Mouse (Mus musculus) heart, embryonic 13.5 days (tissue): Measurements from ENCODE around the gene Bnip2. TPM values are rescaled to one million over a fixed set of nuclear protein-coding genes. Genes with fewer than 3 reads are reported as not detected.
A peak's percentile ranks its signal among the peaks of the same experiment; 100 is the strongest.

ENCODE experiments used
- ATAC-seq: fragments of 200-750 bp; cut with Nextera tagmentation; 2 replicates; pipeline ENCODE4 v1.8.0; 2017; ENCODE audit warnings: moderate TSS enrichment; ENCODE audit not compliant: insufficient number of reproducible peaks, low FRiP score, low TSS enrichment; ENCODE audit errors: extremely low read depth
- H3K27ac ChIP-seq: fragments of 300-500 bp; sonication (generic); replicated peaks from 2 replicates; pipeline ENCODE4 v1.5.1; 2015; ENCODE audit warnings: moderate library complexity, mild to moderate bottlenecking, inconsistent platforms
- H3K27me3 ChIP-seq: fragments of 300-500 bp; sonication (generic); replicated peaks from 2 replicates; pipeline ENCODE4 v1.6.1; 2015; ENCODE audit warnings: mild to moderate bottlenecking, inconsistent platforms
- H3K36me3 ChIP-seq: fragments of 300-500 bp; sonication (generic); 2 replicates; pipeline ENCODE4 v1.6.1; 2015; ENCODE audit warnings: mild to moderate bottlenecking, inconsistent platforms
- H3K4me1 ChIP-seq: fragments of 300-500 bp; sonication (generic); 2 replicates; pipeline ENCODE4 v1.6.1; 2015; ENCODE audit warnings: inconsistent platforms
- H3K4me2 ChIP-seq: fragments of 300-500 bp; sonication (generic); 2 replicates; pipeline ENCODE4 v1.6.1; 2015; ENCODE audit warnings: inconsistent platforms, mild to moderate bottlenecking, moderate library complexity
- H3K4me3 ChIP-seq: fragments of 300-500 bp; sonication (generic); 2 replicates; pipeline ENCODE4 v1.5.1; 2015; ENCODE audit warnings: moderate library complexity, mild to moderate bottlenecking, inconsistent platforms
- H3K9ac ChIP-seq: fragments of 300-500 bp; sonication (generic); 2 replicates; pipeline ENCODE4 v1.6.1; 2015; ENCODE audit warnings: inconsistent platforms, mild to moderate bottlenecking, moderate library complexity
- H3K9me3 ChIP-seq: fragments of 300-500 bp; sonication (generic); 2 replicates; pipeline ENCODE4 v1.6.1; 2016; ENCODE audit warnings: inconsistent platforms
- WGBS: fragments of 180-500 bp; shearing (Covaris S2); methylation state at CpG from one replicate; pipeline ENCODE4 v1.1.7; 2015; ENCODE audit warnings: mixed read lengths; 5-methylcytosine and 5-hydroxymethylcytosine counted together
- polyA plus RNA-seq: library from polyadenylated mRNA; unstranded; fragments of >200 nt; fragmentation: Nextera tagmentation; extraction: Ambion mirVana; gene quantifications from 2 replicates; pipeline ENCODE4 v1.2.1, GENCODE M21; 2015

Bnip2 gene
- 99.8 and 114 TPM in 2 replicates for polyA plus RNA-seq

DNA sequence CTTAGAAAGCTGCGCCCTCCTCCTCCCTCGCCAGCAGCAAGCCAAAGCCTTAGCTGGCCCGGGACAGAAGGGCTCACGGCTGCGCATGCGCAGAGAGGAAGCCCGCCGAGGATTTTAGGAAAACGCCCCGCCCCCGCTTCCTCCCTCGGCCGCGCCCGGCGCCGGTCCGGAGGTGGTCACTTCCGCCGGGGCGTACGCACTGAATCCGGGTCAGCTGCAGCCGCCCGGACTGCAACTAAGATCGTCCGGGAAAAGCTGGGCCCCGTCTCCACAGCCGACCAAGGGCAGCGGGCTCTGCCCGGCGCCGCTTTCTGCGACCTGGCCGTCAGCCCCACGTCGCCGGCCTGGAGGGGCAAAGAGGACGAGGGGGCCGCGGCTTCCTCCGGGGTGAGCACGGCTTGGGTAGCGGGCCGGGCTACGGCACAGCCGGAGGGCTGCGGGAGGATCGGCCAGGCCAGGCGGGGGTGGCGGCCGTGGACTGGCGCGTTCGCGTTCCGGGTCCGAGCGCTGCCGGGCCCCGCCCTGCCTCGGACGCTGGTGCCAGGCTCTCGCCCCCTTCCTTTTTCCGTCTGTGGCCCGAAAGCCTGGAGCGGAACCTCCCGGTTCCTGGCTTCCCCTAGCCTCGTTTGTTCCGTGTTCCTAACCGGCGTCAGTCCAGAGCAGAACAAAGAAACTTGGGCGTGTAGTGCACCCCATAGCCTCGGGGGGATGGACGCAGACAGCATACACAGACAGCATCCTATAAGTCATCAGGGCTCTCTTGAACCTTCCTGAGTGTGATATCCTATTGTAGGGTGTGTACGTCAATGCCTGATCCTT lies at the start of gene Bnip2:
Gene Bnip2 (plus strand): TSS at position 164 of the 819 bp plus-strand sequence.
- H3K36me3 ChIP-seq, result peaks cover 3% of the 10 kb centered on the region; the same call in 1 of the 2 replicates
- H3K9me3 ChIP-seq, result no peaks in the 10 kb centered on the region
- ATAC-seq, result peak; percentile 89
- H3K27me3 ChIP-seq, result no peaks in the 10 kb centered on the region
- H3K4me1 ChIP-seq, result peaks cover 51% of the 10 kb centered on the region
- peak within 1 kb of the TSS; percentile 100 for H3K9ac ChIP-seq
- H3K4me3 ChIP-seq, result peak within 1 kb of the TSS; percentile 99
- peak within 1 kb of the TSS; percentile 85 for H3K4me2 ChIP-seq
- H3K27ac ChIP-seq, result peak within 1 kb of the TSS; percentile 99
- under 1% methylated on average over 76 of the region's 76 CpGs for WGBS

DNA sequence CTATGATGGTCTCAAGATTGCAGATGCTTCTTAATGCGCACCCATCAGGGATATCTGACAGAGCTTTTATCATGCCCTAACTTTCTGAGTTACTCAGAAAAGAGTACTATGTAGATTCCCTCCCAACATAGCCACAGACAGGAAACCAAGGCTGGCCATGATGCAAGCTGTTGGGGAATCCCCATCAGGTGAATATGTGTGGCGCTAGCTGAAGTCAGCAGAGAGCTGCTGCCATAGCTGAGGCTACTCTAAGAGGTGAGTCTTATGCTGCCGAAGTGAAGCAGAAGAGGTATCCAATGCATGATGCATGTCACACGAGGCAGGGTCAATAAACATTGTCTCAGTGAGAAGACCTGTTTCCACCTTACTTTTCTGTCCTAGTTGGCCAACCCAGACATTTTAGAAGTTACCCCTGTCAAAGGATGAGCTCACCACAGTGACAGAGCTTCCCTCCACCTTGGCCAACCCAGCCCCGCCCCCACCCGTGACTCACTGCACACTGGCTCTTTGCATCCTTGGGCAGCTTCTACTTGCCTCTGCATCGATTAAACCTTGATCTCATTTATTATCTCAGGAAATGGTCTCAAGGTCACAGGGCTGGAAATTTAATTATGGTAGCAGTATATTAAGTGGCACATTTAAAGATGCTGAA lies 48.3 kb upstream of the Bnip2 start:
- 0 out of 2 replicates have a peak, but pooled peaks cover 4% of the 10 kb centered on the region for H3K27me3 ChIP-seq
- no peaks in the 10 kb centered on the region for H3K4me1 ChIP-seq
- ATAC-seq, result no peak
- H3K4me2 ChIP-seq, result no peak overlapping the region
- no peaks in the 10 kb centered on the region for H3K36me3 ChIP-seq
- no peaks in the 10 kb centered on the region for H3K9me3 ChIP-seq
- no peak overlapping the region for H3K27ac ChIP-seq
- H3K9ac ChIP-seq, result no peak overlapping the region
- H3K4me3 ChIP-seq, result no peak overlapping the region
- WGBS, result 79% methylated on average over 7 of the region's 7 CpGs

DNA sequence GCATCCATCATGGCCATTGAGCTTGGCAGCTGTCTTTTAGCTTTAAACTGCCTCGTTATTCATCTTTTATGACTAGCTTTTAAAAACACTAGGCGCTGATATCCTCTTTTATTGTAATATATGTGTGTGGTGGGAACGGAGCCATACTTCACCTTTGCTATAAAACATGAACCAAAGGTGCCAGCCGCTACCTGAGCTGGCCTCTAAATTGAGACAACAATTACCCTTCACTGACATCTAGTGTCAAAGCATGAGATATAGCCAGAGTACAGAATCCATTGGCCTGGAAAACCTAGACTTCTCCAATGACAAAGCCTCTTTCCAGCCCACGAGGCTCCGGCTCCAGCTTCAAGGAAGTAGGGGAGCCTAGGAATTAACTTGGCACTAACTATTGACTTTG lies 47.7 kb upstream of the Bnip2 start:
- 74% methylated on average over 6 of the region's 6 CpGs for WGBS

DNA sequence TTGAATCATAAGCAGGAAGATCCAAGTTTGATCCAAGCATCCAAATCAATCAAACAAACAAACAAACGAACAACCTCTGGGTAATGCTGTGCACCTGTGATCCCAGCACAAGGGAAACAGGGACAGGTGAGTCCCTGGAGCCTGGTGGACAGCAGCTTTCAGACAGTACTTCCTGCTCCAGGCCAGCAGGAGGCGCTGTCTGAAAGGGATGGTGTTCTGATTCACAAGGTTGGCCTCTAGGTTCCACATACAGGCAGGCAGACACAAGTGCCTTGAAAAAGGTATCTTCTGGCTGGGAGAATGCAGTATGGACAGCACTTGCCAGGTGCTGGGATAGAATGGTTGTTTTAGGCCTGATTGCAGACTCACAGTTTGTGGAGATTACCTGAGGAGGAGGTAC lies 40.3 kb upstream of the Bnip2 start:
- ATAC-seq, result no peak
- Histone ChIP-seq H3K36me3 (no peaks in the 10 kb centered on the region), H3K27me3 (no peaks in the 10 kb centered on the region), H3K27ac (no peak overlapping the region), H3K9ac (no peak overlapping the region), H3K4me3 (no peak overlapping the region), H3K4me2 (no peak overlapping the region), H3K4me1 (no peaks in the 10 kb centered on the region), H3K9me3 (no peaks in the 10 kb centered on the region)
- WGBS, result 9% methylated on average over 2 of the region's 2 CpGs

More for the DNA sequence above, 47.7 kb upstream of the Bnip2 start:
- Histone ChIP-seq H3K27me3 (0 out of 2 replicates have a peak, but pooled peaks cover 4% of the 10 kb centered on the region), H3K36me3 (no peaks in the 10 kb centered on the region), H3K4me2 (no peak overlapping the region), H3K27ac (no peak overlapping the region), H3K4me3 (no peak overlapping the region), H3K9ac (no peak overlapping the region), H3K4me1 (no peaks in the 10 kb centered on the region), H3K9me3 (no peaks in the 10 kb centered on the region)
- ATAC-seq, result no peak

DNA sequence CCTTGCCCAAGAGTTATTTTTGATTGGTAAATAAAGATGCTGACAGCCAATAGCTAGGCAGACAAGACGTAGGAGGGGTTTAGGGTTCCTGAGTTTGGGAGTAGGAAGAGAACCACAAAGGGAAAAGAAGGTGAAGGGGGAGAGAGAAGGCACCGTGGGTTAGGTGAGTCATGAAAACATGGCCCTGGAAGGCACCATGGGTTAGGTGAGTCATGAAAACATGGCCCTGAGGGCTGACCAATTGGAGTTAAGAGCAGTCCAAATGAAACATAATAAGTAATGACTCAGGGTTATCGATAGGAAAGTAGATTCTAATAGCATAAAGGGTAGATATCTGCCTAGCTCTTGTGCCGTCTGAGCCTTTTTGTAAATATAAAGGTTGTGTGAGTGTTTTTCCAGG lies 39.6 kb upstream of the Bnip2 start:
- ATAC-seq, result no peak
- Histone ChIP-seq H3K4me3 (no peak overlapping the region), H3K4me1 (no peaks in the 10 kb centered on the region), H3K9me3 (no peaks in the 10 kb centered on the region), H3K9ac (no peak overlapping the region), H3K27ac (no peak overlapping the region), H3K4me2 (no peak overlapping the region), H3K27me3 (no peaks in the 10 kb centered on the region), H3K36me3 (no peaks in the 10 kb centered on the region)
- 72% methylated on average over 4 of the region's 4 CpGs for WGBS

DNA sequence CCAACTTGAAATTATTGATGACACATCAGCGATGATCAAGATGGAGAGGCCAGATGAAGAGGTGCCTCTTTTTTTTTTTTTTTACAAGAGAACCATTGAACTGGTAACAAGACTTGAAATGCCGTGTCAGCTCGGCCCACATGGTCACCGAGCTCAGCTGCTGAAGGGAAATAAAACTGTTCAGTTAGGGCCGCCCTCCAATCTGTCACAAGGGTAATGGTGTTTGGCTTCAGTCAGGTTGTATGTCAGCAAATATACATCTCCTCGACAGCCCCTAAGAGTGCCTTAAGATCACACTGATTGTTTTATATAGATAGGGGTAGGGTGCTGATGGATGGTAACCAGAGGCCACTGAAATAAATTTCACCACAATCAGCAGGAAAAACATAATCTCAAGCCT lies 28.3 kb upstream of the Bnip2 start:
- Histone ChIP-seq H3K27ac (no peak overlapping the region), H3K4me1 (peaks cover 9% of the 10 kb centered on the region; the same call in 1 of the 2 replicates), H3K4me3 (no peak overlapping the region), H3K36me3 (no peaks in the 10 kb centered on the region), H3K27me3 (no peaks in the 10 kb centered on the region), H3K9me3 (peaks cover 7% of the 10 kb centered on the region; the same call in 1 of the 2 replicates), H3K4me2 (no peak overlapping the region), H3K9ac (no peak overlapping the region)
- WGBS, result 74% methylated on average over 6 of the region's 6 CpGs
- no peak for ATAC-seq

DNA sequence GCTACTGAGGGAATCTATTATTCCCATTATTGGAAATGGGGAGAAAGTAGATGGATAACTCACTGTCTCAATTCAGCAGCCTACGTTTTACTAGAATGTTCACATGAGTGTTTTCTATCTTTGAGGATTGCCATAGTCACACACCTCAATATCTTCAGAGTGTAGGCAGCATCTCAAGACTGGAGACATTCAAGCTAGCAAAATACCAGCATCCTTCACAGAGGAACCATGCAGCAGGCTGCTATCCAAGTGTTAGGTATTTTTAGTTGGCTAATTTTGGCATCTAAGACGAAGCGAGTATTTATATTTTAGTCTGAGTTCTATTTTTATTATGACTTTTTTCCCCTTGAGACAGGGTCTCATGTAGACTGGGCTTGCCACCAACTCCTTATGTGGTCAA lies 24.9 kb upstream of the Bnip2 start:
- Histone ChIP-seq H3K4me2 (no peak overlapping the region), H3K4me1 (peaks cover 9% of the 10 kb centered on the region; the same call in 1 of the 2 replicates), H3K9me3 (peaks cover 5% of the 10 kb centered on the region; the same call in 1 of the 2 replicates), H3K4me3 (no peak overlapping the region), H3K9ac (no peak overlapping the region), H3K27ac (0 out of 2 replicates have a peak overlapping the region, but pooled peaks have one; percentile 24), H3K36me3 (no peaks in the 10 kb centered on the region), H3K27me3 (no peaks in the 10 kb centered on the region)
- WGBS, result 41% methylated on average over 3 of the region's 3 CpGs
- no peak for ATAC-seq

DNA sequence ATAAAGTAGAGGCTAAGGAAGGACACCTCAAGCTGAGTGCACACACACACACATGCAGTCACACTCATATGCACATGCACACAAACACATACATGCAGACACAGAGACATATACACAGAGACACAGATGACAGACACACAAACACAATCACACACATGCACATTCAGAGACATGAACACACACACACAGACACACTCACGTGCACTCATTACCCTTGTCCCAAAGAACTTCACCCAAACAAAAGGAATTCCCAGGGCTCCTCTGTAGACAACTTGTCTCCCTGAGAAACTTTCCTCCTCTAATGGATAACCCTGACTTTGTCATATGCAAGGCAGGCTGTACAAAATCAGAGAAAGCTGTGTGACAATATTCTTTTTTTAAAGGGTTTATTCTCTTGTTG lies 3.7 kb upstream of the Bnip2 start:
- Histone ChIP-seq H3K27me3 (no peaks in the 10 kb centered on the region), H3K36me3 (no peaks in the 10 kb centered on the region), H3K9ac (no peak overlapping the region), H3K4me1 (peaks cover 13% of the 10 kb centered on the region), H3K9me3 (no peaks in the 10 kb centered on the region), H3K4me2 (no peak overlapping the region), H3K4me3 (no peak overlapping the region), H3K27ac (no peak overlapping the region)
- ATAC-seq, result no peak
- 68% methylated on average over 1 of the region's 1 CpGs for WGBS

DNA sequence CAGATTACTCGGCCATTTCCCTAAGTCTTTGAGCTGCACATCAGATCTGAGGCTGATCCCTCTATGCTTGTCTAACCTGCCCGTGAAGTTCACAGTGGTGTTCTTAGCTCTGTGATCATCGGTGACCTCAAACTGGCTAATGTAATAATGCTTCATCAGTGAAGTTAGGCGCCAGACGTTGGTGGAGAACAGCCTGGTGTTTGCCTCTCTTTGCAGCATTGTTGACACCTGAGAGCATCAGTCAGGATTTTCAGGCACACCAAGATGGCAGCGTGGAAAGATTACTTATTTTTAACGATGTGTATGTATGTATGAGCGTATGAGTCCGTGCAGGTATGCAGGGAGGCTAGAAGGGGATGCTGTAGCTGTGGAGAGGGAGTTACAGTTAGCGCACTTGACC lies 3.2 kb upstream of the Bnip2 start:
- H3K9me3 ChIP-seq, result no peaks in the 10 kb centered on the region
- no peak overlapping the region for H3K9ac ChIP-seq
- no peak overlapping the region for H3K4me3 ChIP-seq
- no peaks in the 10 kb centered on the region for H3K36me3 ChIP-seq
- no peak for ATAC-seq
- no peak overlapping the region for H3K4me2 ChIP-seq
- H3K4me1 ChIP-seq, result peaks cover 18% of the 10 kb centered on the region
- H3K27ac ChIP-seq, result no peak overlapping the region
- H3K27me3 ChIP-seq, result no peaks in the 10 kb centered on the region
- WGBS, result 77% methylated on average over 10 of the region's 10 CpGs

DNA sequence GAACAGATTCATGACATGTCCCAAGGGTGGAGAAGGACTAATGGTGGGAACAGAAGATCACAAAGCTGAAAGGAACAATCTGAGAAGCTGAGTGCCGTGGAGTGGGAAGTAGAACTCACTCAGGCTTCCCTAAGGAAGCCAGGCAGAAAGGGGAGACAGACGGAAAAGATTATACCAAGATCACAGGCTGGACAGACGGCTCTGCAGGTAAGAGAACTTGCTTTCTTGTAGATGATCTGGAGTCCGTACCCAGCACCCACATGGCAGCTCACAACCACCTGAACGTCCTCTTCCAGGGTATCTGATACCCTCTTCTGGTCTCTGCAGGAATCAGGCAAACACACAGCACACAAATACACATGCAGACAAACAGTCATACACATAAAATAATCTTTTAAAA lies 2.7 kb upstream of the Bnip2 start:
- H3K4me2 ChIP-seq, result no peak overlapping the region
- no peak overlapping the region for H3K9ac ChIP-seq
- no peaks in the 10 kb centered on the region for H3K27me3 ChIP-seq
- H3K36me3 ChIP-seq, result no peaks in the 10 kb centered on the region
- no peak overlapping the region for H3K27ac ChIP-seq
- ATAC-seq, result no peak
- no peaks in the 10 kb centered on the region for H3K9me3 ChIP-seq
- peaks cover 23% of the 10 kb centered on the region for H3K4me1 ChIP-seq
- WGBS, result 73% methylated on average over 5 of the region's 5 CpGs
- H3K4me3 ChIP-seq, result no peak overlapping the region

DNA sequence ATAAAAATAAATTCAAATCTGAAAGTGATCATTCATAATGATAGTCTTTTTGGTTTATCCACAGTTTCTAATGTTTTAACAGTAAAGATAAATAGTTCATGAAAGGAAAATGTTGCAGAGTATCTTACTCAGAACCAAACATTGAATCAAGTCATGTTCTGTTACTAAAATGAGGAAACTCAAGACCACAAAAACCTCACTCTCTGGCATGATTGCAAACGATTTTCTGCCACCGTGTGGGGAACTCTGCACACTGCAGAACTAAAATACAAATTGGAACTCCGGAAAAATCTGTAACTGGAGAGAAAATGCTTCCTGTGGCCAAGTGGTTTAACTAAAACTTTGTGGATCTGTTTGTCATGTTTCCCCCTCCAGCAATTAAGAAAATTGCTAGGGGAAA lies 1.7 kb upstream of the Bnip2 start:
- Histone ChIP-seq H3K4me1 (peaks cover 33% of the 10 kb centered on the region), H3K4me3 (no peak overlapping the region), H3K36me3 (peaks cover 3% of the 10 kb centered on the region; the same call in 1 of the 2 replicates), H3K27ac (no peak overlapping the region), H3K9me3 (no peaks in the 10 kb centered on the region), H3K27me3 (no peaks in the 10 kb centered on the region), H3K9ac (no peak overlapping the region), H3K4me2 (no peak overlapping the region)
- WGBS, result 0% methylated on average over 3 of the region's 3 CpGs
- ATAC-seq, result no peak
